Mouse (Mus musculus): ENCODE data around the gene Ahsg. TPM values are rescaled to one million over a fixed set of nuclear protein-coding genes. Genes with fewer than 3 reads are reported as not detected.

Ahsg gene
- 1 to 10 TPM in 1 of 4 experiments, not detected in 3; 3.5 TPM for total RNA-seq (2022)

DNA sequence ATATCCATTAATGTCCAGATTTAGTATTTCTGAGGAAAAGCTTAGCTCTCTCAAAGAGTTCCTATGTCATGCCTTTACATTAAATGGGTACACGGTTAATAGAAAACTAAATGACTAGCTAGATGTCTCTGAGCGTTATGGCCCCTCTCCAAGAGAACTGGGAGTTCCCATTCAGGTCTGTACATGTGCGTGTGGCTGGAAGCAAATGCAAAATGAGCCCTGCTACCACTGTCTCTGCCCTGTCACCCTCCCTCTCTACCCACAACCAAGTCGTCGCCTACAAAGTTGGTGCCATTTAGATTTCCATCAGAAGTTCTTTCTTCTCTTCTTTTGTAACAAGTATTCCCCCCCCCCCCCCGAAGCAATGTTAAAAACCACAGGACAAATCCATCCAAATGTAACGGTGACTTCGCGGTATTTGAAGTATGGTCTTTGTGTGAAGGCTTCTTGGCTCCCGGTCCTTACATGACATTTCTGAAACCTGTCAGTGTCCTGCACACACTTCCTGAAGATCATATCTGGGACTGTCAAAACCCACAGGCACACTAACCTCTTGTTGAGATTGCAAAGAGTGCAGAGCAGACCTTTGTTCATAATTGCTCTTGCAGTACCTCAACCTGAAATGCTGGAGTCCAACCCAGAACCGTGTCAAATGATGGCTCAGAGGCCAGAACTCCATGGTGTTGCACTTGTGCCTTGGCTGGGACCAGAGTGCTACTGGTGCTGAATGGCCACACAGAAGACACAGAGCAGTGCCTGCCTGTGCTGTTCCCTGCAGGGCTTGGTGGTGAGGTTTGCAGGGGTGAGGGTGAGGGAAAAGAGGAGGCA lies at the start of gene Ahsg:
TSS of gene Ahsg (plus strand) at position 595 of the 828 bp plus-strand sequence.
- DNase-seq (ENCODE audit: low spot score in 2 of 2): no peak

DNA sequence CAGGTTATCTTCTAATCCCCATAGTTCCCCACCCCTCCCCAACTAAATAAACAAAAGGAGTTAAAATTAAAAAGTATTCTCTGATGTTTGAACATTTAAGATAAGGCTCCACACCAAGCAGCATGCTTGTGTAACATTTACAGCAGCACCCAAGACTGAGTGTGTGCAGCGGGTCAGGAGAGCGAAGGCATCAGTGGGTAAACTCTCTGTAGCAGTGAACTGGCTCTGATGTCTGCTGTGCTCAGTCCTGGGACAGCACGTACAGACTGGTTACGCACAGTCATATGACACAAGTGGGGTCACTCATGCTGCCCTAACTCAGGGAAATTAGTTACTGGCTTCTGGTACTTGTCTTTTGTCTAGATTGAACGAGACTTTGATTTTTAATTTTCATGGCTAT lies 48.2 kb upstream of the Ahsg start:
- DNase-seq (ENCODE audit: low spot score in 2 of 2): no peak

DNA sequence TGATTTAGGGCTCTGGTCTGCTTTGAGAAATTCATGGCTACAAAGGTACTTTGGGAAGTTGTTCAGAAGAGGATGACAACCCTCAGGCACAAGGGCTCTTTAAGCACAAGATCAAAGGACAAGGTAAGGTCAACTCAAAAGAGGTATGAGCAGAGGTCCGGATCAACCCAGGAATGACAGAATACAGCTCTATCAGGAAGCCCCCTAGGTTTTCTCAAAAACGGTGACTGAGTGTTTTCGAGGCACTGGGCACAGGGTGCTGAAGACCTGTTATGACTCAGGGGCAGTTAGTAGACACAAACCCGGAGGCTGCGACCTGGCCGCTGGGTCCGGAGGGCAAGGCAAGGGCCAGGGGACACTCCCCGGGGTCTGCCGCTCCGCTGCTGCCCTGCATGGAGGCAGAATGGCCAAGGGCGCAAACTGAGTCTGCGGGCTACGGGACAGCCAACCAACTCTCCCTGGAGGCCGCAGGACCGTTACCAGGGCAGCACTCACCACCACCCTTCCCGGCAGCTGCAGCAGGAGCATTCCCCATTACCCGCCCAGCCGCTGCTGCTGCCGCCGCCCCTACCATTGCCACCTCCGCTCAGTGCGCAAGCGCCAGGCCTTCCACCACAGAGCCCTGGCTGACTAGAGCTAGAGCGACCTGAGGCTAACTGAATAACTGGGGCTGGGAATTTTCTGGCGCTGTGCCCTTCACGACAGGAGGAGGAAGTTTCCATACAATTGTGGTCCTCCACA lies 46.8 kb upstream of the Ahsg start:
- peak; percentile 31 to 48 for DNase-seq (ENCODE audit: low spot score in 2 of 2)

DNA sequence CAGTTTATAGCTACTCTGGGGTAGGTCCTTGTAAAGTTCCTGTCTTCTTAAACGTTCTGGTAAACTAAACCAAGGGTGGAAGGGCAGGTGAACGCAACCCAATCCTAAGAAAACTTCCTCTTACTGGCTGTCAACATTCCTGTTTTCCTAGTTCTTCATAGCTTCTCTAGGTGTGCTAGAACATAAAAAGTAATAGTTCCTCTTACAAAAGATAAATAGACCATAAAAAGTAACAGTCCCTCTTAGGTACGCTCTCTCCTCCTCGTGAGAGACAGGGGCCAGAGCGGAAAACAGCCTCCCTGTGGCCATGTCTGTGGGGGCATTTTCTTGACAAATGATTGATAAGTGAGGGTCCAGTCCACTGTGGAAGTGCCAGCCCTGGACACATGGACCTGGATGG lies 46.2 kb upstream of the Ahsg start:
- no peak for DNase-seq (ENCODE audit: low spot score in 2 of 2)

DNA sequence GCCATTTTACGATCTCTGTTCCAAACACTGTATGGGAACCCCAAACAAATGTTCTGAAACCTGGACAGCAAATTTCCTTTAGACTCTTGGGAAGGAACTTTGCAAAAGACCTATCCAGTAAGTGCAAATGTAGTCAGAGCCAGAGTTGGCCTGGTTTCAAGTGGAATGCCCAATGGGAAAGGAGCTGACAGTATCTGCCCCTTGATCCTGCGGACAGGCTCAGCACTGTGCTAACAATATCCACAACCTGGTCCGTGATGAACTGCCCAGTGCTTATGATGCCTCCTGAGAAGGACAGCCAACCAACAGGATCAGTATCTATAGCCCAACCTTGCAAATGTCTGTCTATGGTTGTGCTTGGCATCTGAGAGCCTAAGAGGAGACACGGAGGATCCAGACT lies 45.6 kb upstream of the Ahsg start:
- no peak for DNase-seq (ENCODE audit: low spot score in 2 of 2)

DNA sequence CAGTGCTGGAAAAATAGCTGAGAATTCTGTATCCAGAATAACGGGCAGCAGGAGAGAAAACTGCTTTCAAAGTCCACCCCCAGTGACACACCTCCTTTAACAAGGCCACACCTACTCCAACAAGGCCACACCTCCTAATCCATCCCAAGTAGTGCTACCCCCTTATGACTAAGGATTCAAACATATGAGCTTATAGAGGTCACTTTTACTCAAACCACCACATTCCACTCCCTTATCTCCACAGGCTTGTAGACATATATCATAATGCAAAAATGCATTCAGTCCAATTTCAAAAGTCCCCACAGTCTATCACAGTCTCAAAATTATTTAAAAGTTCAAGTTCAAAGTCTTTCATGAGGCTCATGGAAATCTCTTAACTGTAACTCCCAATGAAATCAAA lies 43.4 kb upstream of the Ahsg start:
- no peak for DNase-seq (ENCODE audit: low spot score in 2 of 2)

DNA sequence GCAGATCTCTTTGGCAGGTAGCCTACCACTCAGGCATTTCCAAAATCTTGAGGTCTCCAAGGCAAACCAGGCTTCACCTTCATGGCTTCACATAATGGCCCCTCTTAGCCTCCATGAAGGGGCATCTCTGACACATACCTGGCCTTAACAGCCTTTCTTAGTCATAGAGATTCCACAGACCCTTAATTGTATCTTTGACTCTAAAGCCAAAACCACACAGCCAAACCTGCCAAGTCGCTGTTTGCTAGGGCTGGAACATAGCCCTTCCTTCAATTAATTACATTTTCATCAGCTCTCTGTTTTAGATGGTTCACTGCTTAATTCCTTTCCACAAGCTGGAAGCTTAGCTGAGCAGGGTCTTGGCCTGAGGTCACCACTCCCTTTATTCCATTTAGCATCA lies 42.7 kb upstream of the Ahsg start:
- DNase-seq (ENCODE audit: low spot score in 2 of 2): no peak

DNA sequence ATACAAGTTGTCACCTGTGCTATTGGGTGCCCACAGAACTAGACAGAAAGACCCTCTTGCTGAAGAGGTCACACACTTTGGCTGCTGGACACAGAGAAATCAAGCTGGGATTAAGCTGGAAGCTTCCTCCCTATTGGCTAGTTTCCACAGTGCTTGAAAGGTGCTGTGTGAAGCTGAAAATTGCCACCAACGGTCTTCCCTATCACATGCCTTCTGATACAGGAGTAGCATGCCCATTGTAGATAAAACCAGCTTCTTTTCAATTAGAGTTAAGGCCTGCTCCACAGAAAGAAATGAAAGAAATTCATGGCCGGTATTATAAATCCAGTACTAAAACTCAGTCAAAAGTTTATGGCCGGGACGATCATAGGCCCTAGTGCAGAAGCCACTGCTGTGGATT lies 38.4 kb upstream of the Ahsg start:
- DNase-seq (ENCODE audit: low spot score in 2 of 2): no peak

DNA sequence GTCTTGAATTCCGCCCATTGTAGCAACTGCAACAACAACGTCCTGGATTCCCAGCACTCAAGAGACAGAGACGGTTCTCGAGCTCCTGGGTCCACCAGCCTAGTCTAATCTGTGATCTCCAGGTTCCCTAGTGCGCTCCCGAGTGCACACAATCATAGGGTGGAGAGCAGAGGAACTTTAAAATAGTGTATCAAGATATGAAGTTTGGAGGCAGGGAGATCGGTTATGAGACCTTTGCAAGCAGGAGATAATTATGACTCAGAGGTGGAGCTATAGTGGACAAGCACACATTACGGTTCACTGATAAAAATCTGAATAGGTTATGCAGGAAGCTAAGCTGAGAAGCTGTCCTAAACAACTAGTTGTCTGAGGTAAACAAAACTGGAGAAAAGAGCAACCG lies 34.3 kb upstream of the Ahsg start:
- no peak for DNase-seq (ENCODE audit: low spot score in 2 of 2)

DNA sequence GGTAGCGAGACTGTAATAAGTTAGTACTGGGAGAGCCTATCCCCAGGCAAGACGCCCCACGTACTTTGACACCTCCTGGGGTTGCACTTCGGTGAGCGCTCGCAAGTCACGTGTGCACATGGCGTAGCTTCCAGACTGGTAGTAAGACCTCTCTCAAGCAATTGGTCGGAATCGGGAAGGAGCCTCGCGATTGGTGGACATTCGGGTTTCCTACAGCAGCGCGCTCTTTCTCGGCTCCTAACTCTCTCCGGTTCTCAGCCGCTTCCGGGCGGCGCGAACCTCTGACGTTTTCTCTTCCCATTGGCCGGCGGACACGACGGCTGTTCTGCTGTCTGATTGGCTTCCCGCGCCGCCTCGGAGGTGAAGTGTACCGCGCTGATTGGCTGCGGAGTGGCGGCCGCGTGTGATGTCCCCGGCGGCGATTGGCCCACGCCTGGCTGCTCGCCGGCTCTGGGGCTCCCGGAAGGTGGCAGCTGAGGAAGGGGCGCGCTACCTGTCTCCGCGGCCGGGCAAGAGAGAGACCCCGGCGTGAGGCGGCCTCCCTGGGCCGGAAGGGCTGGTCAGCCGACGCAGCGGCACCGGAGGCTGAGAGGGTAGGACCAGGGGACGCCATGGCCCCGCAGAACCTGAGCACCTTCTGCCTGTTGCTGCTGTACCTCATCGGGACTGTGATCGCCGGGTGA lies 33.5 kb upstream of the Ahsg start, which contains the start of the genes Tbccd1 and Dnajb11:
TSS of gene Tbccd1 (minus strand) at position 239 of the 683 bp plus-strand sequence.
TSS of gene Dnajb11 (plus strand) at position 415 of the 683 bp plus-strand sequence.
- peak; percentile 97 to 98 for DNase-seq (ENCODE audit: low spot score in 2 of 2)

DNA sequence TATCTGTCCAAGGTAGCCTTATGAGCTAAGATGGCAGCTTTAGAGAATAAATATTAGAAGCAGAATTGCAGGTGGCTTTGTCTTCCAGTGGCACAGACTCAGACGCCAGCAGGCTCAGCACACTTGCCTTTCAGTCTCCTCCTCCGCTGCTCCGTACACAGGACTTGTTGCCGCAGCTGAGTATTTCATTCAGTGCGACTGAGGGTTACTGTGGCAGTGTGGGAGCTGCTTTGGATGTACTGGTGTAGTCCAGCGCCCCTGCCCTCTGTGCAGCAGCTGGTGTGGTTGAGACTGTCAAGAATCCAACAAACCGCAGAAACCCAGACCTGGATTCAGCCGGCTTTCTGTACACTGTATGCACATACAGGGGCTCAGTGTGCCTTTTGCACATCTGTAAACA lies 18.7 kb upstream of the Ahsg start:
- DNase-seq (ENCODE audit: low spot score in 2 of 2): no peak

DNA sequence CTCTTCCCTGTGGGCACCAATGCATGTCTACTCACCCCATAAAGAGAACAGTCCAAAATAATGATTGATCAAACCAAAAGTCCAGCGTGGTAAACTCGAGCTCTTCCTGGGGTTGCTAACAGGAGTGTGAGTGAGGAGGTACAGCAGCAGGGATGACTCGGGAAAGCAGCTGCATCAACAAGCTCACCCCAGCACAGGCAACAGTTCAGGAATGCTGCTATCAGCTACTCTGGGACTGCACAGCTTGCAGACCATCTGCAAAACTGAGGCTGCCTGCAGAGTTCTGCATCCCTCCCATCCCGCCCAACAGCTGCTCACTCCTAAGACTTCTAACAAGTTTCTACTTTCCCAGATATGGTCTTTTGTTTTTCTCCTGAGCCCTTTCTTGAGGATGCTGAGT lies 17.7 kb upstream of the Ahsg start:
- no peak for DNase-seq (ENCODE audit: low spot score in 2 of 2)

DNA sequence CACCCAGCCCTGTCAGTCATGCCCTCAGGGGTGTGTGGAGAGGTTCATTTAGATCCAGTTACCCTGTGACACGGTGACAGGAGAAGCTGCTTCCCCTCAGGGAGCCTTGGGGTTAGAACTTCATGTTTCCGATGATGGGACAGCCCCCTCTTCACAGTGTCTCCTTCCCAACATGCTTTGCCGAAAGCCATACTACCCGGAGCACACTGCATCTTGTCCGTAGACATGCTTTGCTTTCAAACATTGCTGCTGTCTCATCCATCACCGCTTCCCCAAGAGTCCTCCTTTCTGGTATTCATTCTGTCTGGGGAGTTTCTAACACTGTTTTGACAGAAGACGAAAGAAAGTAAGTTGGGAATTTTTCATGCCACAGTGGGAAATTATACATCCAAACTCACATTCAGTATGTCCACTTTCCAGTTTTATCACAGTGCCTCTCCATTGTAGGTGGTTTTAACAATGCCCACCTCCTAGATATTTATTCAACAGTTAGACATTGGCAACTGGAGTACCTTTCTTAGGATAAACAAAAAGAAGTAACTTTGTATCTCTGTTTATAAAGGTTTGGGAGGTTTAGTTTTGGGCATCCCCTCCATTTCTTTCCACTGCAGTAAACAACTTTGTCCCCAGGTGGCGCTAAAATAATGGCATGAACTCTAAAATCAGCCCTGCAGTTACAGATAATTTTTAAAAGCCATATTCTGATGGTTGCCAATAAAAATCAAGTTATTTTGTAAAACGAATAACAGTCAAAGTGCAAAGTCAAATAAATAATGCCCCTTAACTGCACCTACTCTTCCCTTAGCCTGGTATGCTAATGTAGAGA lies 14.6 kb upstream of the Ahsg start:
- no peak for DNase-seq (ENCODE audit: low spot score in 2 of 2)

DNA sequence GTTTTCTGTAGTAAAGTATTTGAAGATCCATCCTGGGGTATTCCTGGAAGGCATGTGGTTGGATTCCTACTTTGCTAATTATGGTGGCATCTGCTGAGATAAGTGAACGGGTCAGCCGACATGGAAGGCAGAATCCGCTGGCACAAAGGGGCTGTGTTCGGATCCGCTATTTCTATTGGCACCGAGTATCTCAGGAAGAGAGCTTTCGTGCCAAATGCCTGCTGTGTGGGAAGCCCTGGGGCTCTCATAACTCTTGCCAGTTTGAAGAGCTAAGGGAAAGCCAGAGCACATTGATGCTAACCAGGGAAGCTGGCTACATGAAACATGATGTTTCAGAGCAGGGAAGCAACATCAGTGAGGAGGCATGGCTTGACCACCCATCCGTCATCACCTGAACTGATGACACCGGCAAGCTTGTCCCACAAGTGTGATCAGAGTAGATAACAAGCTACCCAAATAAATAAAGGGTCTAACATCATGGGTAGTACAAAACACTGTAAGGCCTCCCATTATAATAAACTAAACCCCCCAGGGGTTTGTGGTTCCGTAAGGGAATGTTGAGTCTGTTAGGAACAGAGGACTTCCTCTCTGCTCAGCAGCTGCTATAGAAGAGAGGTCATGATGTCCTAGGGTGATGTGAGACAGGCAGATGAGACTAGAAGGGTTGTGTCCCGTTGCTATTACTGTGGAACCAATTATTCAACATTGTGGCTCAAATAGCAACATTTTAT lies 13.3 kb upstream of the Ahsg start:
- no peak for DNase-seq (ENCODE audit: low spot score in 2 of 2)

DNA sequence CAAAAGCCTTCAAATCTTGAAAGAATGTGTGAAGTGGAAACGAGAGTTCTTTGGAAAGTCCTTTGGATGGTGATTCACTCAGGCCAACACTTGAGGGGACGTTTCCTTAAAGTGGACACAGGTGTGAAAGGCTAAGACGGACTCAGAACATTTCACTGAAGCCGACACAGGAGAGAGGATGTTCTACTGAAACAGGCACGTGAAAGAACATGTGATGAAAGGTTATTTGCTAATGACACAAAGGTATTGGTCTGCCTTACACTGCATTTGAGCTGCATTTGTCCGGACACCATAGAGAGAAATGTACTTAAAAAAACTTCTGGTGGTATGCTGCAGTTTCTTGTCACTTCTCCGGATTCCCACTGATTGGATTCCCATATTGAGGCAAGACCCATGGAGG lies 12.4 kb upstream of the Ahsg start:
- no peak for DNase-seq (ENCODE audit: low spot score in 2 of 2)

DNA sequence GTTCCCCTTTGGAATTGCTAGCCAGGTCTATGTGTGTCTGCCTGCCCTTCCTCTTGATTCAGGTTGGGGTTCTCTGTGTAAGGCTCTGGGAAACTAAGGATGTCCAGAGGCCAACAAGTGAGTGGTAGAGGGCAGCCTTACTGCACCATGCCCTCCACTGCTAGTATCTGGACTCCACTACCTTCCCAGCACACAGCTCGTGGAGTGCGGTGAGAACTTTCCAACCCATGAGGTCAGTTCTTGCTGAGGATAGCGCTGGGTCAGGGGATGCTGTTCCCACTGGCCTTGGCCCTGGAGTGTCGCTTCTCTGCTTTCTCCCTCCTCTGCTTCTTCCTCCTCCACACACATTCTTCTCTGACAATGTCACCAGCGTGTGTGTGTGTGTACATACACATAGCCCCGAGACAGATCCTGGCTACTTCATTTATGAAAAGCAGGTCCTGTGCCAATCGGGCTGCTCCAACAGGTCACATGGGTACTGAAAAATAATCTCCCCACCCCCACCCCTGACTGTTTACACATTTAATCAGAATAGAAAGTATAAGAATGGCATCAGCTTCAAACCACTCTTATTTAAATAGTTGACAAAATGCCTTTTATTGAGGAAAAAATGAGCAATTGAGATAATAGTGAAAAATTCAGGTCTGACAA lies 11.0 kb upstream of the Ahsg start:
- no peak for DNase-seq (ENCODE audit: low spot score in 2 of 2)

DNA sequence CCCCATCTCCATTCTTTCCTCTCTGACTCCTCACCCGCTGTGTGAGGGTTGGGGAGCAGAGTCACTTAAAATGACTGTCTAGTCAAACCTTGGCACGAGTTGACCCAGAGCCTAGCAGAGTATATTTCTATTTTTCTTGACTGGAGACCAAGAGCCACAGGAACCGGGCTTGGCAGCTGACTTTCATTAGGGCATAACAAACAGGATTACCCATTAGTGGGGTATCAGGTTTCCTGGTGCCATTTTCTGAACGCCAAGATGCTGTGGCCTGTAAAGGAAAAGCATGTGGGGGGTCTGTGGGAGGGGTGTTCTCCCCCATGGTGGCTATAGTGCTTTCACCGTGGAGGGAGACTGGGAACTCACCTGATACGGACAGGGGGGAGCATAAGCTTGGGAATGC lies 10.2 kb upstream of the Ahsg start:
- DNase-seq (ENCODE audit: low spot score in 2 of 2): no peak

DNA sequence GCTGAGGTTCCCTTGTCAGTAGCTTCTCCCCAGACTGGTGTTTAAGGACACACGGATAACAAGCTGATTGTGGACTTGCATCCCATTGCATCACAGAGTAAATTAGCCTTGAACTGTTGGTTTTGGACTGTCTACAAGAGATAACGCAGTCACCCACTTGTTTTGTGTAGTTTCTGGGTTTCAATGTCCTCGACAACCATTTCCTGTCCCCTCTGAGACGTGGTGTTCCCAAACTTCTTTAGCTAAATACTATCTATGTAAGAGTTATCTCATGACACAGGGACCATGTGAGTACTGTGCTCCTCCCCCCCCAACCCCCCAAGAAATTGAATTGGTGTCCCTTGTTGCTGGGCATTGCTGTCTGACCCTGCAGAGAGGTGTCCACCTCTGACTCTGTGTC lies 9.6 kb upstream of the Ahsg start:
- DNase-seq (ENCODE audit: low spot score in 2 of 2): no peak

DNA sequence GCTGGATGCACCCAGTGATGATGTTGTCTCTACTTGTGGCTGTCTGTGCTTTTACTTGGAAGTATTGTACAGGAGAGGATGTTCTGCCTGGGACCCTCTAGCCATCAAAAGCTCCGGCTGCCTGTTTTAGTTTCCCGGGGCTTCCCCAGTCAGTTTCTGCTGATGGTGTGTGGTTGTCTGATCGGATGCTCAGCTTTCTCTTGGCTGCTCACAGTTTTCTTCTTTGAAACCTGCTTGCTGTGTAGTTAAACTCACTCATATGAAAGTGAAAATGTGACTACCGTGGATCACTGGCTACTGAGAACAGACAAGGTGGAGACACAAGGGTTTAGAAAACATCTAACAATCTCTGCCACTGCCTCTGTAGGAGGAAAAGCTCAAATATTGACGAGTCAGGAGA lies 7.6 kb upstream of the Ahsg start:
- DNase-seq (ENCODE audit: low spot score in 2 of 2): no peak

DNA sequence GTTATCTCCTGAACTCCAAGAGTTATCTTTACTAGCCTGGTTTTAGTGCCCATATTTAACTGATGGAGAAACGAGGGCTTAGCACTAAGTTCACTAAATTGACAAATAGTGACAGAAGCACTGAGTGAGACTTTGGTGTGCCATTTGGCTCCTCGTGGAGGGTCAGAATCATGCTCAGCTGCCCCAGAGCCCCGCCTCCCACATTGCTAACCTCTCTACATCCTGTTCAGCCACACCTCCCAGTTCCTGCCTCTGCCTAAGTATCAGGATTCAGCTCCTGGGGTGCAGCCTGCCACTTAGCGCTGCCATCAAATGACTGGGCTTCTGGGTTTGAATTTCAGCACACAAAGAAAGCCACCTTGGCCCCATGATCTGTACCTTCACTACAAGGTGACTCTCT lies 5.7 kb upstream of the Ahsg start:
- DNase-seq (ENCODE audit: low spot score in 2 of 2): no peak

Measured in gastrocnemius, adult 8-10 months (tissue).